Mouse (Mus musculus) olfactory bulb, adult 2 months (tissue): ENCODE data around the gene Dffa.

Source experiments
- CTCF ChIP-seq: fragments of 200-500 bp; IDR thresholded peaks from 2 replicates; pipeline ENCODE4 v1.5.1; 2012; ENCODE audit warnings: low read depth, mild to moderate bottlenecking, low read length, moderate library complexity; ENCODE audit not compliant: insufficient read depth
- POLR2A ChIP-seq: fragments of 200-500 bp; IDR thresholded peaks from 2 replicates; pipeline ENCODE4 v1.6.1; 2012; ENCODE audit warnings: mild to moderate bottlenecking, low read depth, low read length, moderate library complexity; ENCODE audit not compliant: insufficient read depth

DNA sequence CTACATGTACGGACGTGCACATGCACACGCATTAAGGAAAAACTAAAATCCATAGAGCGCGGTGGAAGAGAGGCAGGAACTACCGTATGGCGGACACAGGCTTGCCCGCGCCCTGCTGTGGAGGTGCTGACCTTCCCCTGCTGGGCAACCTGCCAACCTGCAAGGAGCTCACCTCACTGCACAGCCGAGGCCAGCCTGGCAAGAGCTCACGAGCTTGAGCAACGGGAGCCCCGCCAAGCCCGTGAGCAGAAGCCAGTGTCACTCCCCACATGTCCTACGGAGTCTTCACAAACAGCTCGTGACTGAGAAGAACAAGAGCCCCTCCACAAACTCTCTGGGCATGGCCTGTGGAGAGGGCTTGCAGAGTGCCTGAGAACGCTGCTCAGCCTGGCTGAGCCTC, 22.4 kb upstream of the Dffa start:
- TF ChIP-seq POLR2A (no peak), CTCF (no peak)
